Mouse (Mus musculus): ENCODE results near the gene Olfr1205. TPM values are rescaled to one million over a fixed set of nuclear protein-coding genes. Genes with fewer than 3 reads are reported as not detected.

Gene Olfr1205
- not detected for total RNA-seq (2021)
- long read RNA-seq: 0 reads

DNA sequence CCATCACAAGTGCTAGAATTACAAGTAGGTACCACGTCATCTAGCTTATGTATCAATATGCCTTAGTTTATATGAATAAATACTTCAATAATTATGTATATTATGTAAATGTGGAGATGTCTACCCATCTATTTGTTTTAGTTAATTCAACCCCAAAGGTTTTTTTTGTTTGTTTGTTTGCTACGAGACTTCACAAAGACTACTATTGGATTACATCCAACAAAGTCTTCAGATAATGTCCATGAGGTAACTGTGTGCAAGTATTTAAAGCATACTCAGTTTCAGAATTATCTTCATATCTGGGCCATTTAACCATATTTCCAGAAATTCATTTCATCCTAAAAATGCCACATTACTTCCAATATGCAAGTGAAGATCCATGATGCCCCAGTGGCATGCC, at the start of gene Olfr1205:
Gene Olfr1205 (plus strand): TSS at position 301 of the 400 bp plus-strand sequence.
- no peak for DNase-seq (ENCODE audit: low spot score in 2 of 2)

DNA sequence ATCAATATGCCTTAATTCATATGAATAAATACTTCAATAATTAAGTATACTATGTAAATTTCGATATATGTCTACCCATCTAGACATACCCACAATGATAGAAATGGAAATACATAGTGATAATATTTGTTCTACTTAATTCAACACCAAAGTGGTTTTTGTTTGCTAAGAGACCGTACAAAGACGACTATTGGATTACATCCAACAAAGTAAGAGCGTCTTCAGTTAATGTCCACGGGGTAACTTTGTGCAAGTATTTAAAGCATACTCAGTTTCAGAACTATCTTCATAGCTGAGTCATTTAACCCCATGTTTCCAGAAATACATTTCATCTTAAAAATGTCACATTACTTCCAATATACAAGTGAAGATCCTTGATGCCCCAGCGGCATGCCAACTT, 36.8 kb upstream of the Olfr1205 start, which contains the start of gene Olfr1201:
Gene Olfr1201 (plus strand): TSS at position 301 of the 400 bp plus-strand sequence.
- no peak for DNase-seq (ENCODE audit: low spot score in 2 of 2)

DNA sequence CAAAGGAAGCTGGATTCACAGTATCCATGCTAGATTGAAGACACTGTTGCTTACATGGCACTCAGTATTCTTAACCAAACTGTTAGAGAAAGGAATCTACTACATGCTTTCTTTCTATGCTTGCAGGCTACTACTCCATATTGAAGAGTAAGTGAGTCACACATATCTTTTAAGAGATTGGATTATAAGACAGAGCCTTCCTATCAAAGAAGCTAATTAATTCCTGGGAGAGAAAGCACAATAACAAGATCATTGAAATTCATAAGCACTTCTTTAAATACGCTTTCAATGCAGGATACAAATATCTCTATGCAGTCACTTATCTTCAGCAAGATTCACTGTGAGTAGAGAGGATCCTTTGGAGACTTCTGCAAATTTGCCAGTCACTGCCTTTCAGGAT, 15.3 kb upstream of the Olfr1205 start, which contains the start of gene Olfr1202:
Gene Olfr1202 (plus strand): TSS at position 301 of the 400 bp plus-strand sequence.
- DNase-seq (ENCODE audit: low spot score in 2 of 2): no peak

DNA sequence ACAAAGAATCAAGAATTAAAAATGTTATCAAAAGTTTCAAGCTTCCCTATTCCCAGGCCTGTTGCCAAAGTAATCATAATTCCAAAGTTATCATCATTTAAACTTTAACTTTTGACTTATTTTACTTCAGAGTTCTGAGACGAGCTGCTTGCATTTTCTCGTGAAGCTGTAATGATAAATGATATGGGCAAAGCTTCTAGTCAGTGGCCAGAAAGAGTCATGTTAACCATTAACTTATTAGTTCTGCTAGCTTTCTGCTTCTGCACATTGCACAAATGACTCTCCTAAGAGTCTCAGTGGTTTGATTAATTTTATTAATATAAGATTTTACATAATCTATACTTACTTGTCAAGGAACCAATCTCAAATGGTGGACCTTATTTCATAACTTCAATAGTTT, 8.9 kb downstream of the Olfr1205 start:
- DNase-seq (ENCODE audit: low spot score in 2 of 2): no peak

DNA sequence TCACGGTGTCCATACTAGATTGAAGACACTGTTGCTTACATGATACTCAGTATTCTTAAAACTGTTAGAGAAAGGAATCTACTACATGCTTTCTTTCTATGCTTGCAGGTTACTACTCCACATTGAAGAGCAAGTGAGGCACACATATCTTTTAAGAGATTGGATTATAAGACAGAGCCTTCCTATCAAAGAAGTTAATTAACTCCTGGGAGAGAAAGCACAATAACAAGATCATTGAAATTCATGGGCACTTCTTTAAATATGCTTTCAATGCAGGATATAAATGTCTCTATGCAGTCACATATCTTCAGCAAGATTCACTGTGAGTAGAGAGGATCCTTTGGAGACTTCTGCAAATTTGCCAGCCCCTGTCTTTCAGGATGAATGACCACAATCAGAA, 19.5 kb downstream of the Olfr1205 start, which contains the start of gene Olfr1204:
Gene Olfr1204 (plus strand): TSS at position 301 of the 400 bp plus-strand sequence.
- DNase-seq (ENCODE audit: low spot score in 2 of 2): no peak

DNA sequence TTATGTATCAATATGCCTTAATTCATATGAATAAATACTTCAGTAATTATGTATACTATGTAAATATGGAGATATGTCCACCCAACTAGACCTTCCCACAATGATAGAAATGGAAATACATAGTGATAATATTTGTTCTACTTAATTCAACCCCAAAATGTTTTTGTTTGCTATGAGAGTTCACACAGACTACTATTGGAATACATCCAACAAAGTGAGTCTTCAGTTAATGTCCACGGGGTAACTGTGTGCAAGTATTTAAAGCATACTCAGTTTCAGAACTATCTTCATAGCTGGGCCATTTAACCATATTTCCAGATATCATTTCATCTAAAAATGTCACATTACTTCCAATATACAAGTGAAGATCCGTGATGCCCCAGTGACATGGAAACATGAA, 33.4 kb downstream of the Olfr1205 start, which contains the start of gene Olfr1206:
Gene Olfr1206 (plus strand): TSS at position 301 of the 400 bp plus-strand sequence.
- DNase-seq (ENCODE audit: low spot score in 2 of 2): no peak

Other genes starting within 250 kb of the Olfr1205 start
- gene Olfr1189, start 243.3 kb upstream of the Olfr1205 start, total RNA-seq (2021): not detected
- gene Olfr1191-ps1, start 189.2 kb upstream of the Olfr1205 start, total RNA-seq (2021): not detected
- not detected for gene Olfr1192-ps1, start 181.2 kb upstream of the Olfr1205 start, total RNA-seq (2021)
- gene Olfr1193, start 154.1 kb upstream of the Olfr1205 start, total RNA-seq (2021): not detected
- not detected for gene Olfr1195, start 140.6 kb upstream of the Olfr1205 start, total RNA-seq (2021)
- not detected for gene Olfr1196, start 125.1 kb upstream of the Olfr1205 start, total RNA-seq (2021)
- not detected for gene Olfr1197, start 97.4 kb upstream of the Olfr1205 start, total RNA-seq (2021)
- gene Olfr1198, start 78.4 kb upstream of the Olfr1205 start, total RNA-seq (2021): not detected
- gene Olfr1199, start 69.3 kb upstream of the Olfr1205 start, total RNA-seq (2021): not detected
- not detected for gene Olfr1200, start 59.2 kb upstream of the Olfr1205 start, total RNA-seq (2021)
- not detected for gene Olfr1201, start 36.7 kb upstream of the Olfr1205 start, total RNA-seq (2021)
- under 1 TPM in 1 of 2 experiments, not detected in 1; 0.09 TPM for gene Olfr1202, start 15.2 kb upstream of the Olfr1205 start, total RNA-seq (2021)
- gene Olfr1204, start 19.6 kb downstream of the Olfr1205 start, total RNA-seq (2021): not detected
- not detected for gene Olfr1206, start 33.5 kb downstream of the Olfr1205 start, total RNA-seq (2021)
- gene Olfr1208, start 72.6 kb downstream of the Olfr1205 start, total RNA-seq (2021): not detected
- not detected for gene Olfr1209, start 85.4 kb downstream of the Olfr1205 start, total RNA-seq (2021)
- gene Olfr1211, start 108.4 kb downstream of the Olfr1205 start, total RNA-seq (2021): not detected
- not detected for gene Olfr1212, start 124.2 kb downstream of the Olfr1205 start, total RNA-seq (2021)
- not detected for gene Gm13762, start 150.5 kb downstream of the Olfr1205 start, total RNA-seq (2021)
- gene Olfr1214, start 162.9 kb downstream of the Olfr1205 start, total RNA-seq (2021): not detected
- not detected for gene Olfr1215, start 177.2 kb downstream of the Olfr1205 start, total RNA-seq (2021)
- not detected for gene Olfr1216, start 188.6 kb downstream of the Olfr1205 start, total RNA-seq (2021)
- not detected for gene Olfr1217, start 202.3 kb downstream of the Olfr1205 start, total RNA-seq (2021)
- gene Olfr1218, start 231.4 kb downstream of the Olfr1205 start, total RNA-seq (2021): not detected